Mouse (Mus musculus): Measurements from ENCODE around the gene Ldb3.

The Ldb3 gene

DNA sequence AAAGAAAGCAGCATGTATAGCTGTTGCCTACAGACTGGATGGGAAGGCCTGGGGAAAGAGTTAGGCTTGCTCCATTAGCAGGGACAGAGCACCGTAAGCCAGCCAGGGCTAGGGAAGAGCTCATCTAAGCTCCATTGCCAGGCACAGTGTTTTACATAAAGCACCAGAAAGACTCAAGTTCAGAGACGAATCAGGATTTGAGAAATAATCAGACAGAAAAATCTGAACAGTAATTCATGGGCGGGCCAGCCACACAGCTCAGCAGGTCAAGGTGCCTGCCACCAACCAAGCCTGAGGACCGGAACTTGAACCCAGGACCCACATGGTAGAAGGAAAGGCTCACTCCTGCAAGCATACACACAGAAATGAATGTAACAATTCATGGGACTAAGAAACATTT, 88.8 kb downstream of the Ldb3 start:
- TF ChIP-seq POU5F1 (IDR thresholded peaks at IDR 0.05; ENCODE audit: borderline replicate concordance, low read length) (no peak), NANOG (IDR thresholded peaks at IDR 0.05; ENCODE audit: borderline replicate concordance, low read length) (no peak), CTCF (conservative IDR thresholded peaks at IDR 0.05; ENCODE audit: low read length) (no peak)
- no peaks in the 10 kb centered on the region for H3K36me3 ChIP-seq (ENCODE audit: insufficient read depth, low read length)

DNA sequence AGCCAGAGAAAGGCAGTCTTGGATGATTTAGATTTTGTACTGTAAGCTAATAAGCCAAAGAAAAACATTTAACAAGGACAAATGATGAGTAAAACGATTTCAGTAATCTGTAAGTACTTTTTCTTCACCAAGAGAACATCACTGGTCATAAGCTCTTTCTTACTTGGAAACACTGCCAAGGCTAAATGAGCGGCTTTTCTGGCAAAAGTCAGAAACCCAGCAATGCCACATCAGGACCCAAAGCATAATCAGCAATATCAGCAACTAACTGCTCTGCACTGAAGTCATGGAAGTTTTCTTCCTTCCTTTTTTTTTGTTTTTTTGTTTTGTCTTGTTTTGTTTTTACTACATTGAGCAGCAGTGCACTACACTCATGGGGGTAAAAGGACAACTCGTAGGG, 91.1 kb downstream of the Ldb3 start:
- H3K4me3 ChIP-seq (replicated peaks; ENCODE audit: low read length), result no peak overlapping the region
- H3K27me3 ChIP-seq (ENCODE audit: insufficient read depth, low read length), result no peaks in the 10 kb centered on the region
- H3K4me1 ChIP-seq (replicated peaks; ENCODE audit: low read depth, low read length), result peaks cover 22% of the 10 kb centered on the region
- TF ChIP-seq NANOG (IDR thresholded peaks at IDR 0.05; ENCODE audit: borderline replicate concordance, low read length), result no peak
- no peak for TF ChIP-seq CTCF (conservative IDR thresholded peaks at IDR 0.05; ENCODE audit: low read length)
- no peak for TF ChIP-seq POU5F1 (IDR thresholded peaks at IDR 0.05; ENCODE audit: borderline replicate concordance, low read length)
- H3K36me3 ChIP-seq (ENCODE audit: insufficient read depth, low read length), result no peaks in the 10 kb centered on the region
- no peaks in the 10 kb centered on the region for H3K9me3 ChIP-seq (ENCODE audit: low read length)

More for the DNA sequence above, 88.8 kb downstream of the Ldb3 start:
- Histone ChIP-seq H3K9me3 (ENCODE audit: low read length) (no peaks in the 10 kb centered on the region), H3K4me3 (replicated peaks; ENCODE audit: low read length) (no peak overlapping the region), H3K27me3 (ENCODE audit: insufficient read depth, low read length) (peaks cover 7% of the 10 kb centered on the region), H3K4me1 (replicated peaks; ENCODE audit: low read depth, low read length) (peaks cover 28% of the 10 kb centered on the region)

DNA sequence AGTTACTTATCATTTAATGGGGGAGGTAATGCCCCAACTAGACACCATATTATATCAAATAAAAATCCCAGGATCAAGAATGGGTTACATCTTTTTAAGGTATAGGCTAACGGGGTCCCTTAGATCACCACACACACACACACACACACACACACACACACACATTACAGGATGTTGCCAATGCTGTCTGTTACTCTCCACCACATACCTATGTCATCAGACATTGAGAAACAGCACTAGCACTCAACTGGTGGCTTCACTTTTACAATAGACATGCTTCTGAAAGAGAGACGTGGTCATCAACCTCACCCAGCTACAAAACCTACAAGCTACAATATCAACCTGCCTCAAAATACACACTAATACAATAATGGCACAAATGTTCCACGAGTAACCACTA, 94.8 kb downstream of the Ldb3 start:
- Histone ChIP-seq H3K9me3 (ENCODE audit: low read length) (no peaks in the 10 kb centered on the region), H3K27me3 (ENCODE audit: insufficient read depth, low read length) (no peaks in the 10 kb centered on the region), H3K4me3 (replicated peaks; ENCODE audit: low read length) (no peak overlapping the region), H3K36me3 (ENCODE audit: insufficient read depth, low read length) (0 out of 2 replicates have a peak, but pooled peaks cover 3% of the 10 kb centered on the region), H3K4me1 (replicated peaks; ENCODE audit: low read depth, low read length) (peaks cover 8% of the 10 kb centered on the region; the same call in 1 of the 2 replicates)
- no peak for TF ChIP-seq POU5F1 (IDR thresholded peaks at IDR 0.05; ENCODE audit: borderline replicate concordance, low read length)
- no peak for TF ChIP-seq CTCF (conservative IDR thresholded peaks at IDR 0.05; ENCODE audit: low read length)
- no peak for TF ChIP-seq NANOG (IDR thresholded peaks at IDR 0.05; ENCODE audit: borderline replicate concordance, low read length)

DNA sequence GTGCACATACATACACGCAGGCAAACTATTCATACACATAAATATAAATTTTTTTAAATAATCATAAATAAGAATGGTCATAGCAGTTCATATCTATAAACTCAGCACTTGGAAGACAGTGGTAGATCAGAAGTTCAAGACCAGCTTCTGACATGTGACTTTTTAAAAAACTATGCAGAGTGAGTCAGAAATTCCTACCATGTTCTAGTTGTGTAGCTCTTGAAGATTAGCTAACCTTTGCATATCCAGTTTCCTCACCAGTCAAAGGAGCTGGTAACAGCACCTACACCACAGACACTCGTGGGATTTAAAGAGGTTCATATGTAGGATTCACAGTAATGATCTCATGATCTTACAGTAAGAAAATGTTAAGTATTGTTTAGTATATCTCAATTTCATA, 95.8 kb downstream of the Ldb3 start:
- H3K27me3 ChIP-seq (ENCODE audit: insufficient read depth, low read length), result no peaks in the 10 kb centered on the region
- peaks cover 8% of the 10 kb centered on the region; the same call in 1 of the 2 replicates for H3K4me1 ChIP-seq (replicated peaks; ENCODE audit: low read depth, low read length)
- TF ChIP-seq CTCF (conservative IDR thresholded peaks at IDR 0.05; ENCODE audit: low read length) (no peak), POU5F1 (IDR thresholded peaks at IDR 0.05; ENCODE audit: borderline replicate concordance, low read length) (no peak), NANOG (IDR thresholded peaks at IDR 0.05; ENCODE audit: borderline replicate concordance, low read length) (no peak)
- H3K36me3 ChIP-seq (ENCODE audit: insufficient read depth, low read length), result 0 out of 2 replicates have a peak, but pooled peaks cover 3% of the 10 kb centered on the region
- no peaks in the 10 kb centered on the region for H3K9me3 ChIP-seq (ENCODE audit: low read length)
- H3K4me3 ChIP-seq (replicated peaks; ENCODE audit: low read length), result no peak overlapping the region

DNA sequence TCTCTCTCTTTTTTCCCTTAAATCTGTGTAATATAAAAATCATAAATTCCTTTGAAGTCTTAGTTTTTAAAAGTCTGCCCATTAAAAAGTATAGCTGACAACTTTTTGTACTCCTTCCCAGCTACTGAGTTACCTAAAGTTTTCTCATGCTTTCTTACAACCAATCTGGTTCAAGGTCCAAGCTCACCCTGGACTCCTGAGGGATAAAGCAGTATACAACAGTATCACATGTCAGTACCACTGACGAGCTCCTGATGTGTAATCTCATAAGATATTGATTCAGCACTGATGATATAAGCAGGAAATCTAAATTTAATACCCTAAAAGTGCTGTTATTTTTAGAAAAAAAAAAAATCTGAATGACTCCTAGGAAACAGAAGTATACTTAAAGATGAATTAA, 97.5 kb downstream of the Ldb3 start:
- 0 out of 2 replicates have a peak, but pooled peaks cover 3% of the 10 kb centered on the region for H3K36me3 ChIP-seq (ENCODE audit: insufficient read depth, low read length)

DNA sequence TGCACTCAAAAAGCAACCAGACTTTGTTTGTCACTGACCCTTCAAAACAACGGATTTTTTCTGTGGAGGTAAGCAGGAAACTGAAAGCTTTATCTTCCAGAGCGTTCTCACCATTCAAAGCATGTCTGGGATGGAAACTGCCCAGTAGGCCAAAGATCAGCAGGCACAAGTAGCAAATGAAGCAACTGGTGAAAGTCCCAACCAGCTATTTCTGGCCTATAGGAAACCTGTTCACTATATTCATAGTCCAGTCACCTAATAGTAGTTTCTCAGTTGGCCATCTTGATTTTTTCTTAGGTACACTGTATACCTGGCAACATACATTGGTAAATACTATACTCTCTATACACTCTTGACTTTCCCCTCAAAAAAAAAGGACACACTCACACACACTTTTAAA, 98.6 kb downstream of the Ldb3 start:
- H3K4me3 ChIP-seq (replicated peaks; ENCODE audit: low read length), result no peak overlapping the region
- no peaks in the 10 kb centered on the region for H3K9me3 ChIP-seq (ENCODE audit: low read length)
- H3K4me1 ChIP-seq (replicated peaks; ENCODE audit: low read depth, low read length), result peaks cover 10% of the 10 kb centered on the region; the same call in 1 of the 2 replicates
- TF ChIP-seq NANOG (IDR thresholded peaks at IDR 0.05; ENCODE audit: borderline replicate concordance, low read length) (no peak), POU5F1 (IDR thresholded peaks at IDR 0.05; ENCODE audit: borderline replicate concordance, low read length) (no peak), CTCF (conservative IDR thresholded peaks at IDR 0.05; ENCODE audit: low read length) (no peak)
- H3K36me3 ChIP-seq (ENCODE audit: insufficient read depth, low read length), result 0 out of 2 replicates have a peak, but pooled peaks cover 3% of the 10 kb centered on the region
- no peaks in the 10 kb centered on the region for H3K27me3 ChIP-seq (ENCODE audit: insufficient read depth, low read length)

More for the DNA sequence above, 97.5 kb downstream of the Ldb3 start:
- H3K4me1 ChIP-seq (replicated peaks; ENCODE audit: low read depth, low read length), result peaks cover 9% of the 10 kb centered on the region; the same call in 1 of the 2 replicates
- H3K4me3 ChIP-seq (replicated peaks; ENCODE audit: low read length), result no peak overlapping the region
- no peaks in the 10 kb centered on the region for H3K27me3 ChIP-seq (ENCODE audit: insufficient read depth, low read length)
- TF ChIP-seq CTCF (conservative IDR thresholded peaks at IDR 0.05; ENCODE audit: low read length) (no peak), POU5F1 (IDR thresholded peaks at IDR 0.05; ENCODE audit: borderline replicate concordance, low read length) (no peak), NANOG (IDR thresholded peaks at IDR 0.05; ENCODE audit: borderline replicate concordance, low read length) (no peak)
- no peaks in the 10 kb centered on the region for H3K9me3 ChIP-seq (ENCODE audit: low read length)

DNA sequence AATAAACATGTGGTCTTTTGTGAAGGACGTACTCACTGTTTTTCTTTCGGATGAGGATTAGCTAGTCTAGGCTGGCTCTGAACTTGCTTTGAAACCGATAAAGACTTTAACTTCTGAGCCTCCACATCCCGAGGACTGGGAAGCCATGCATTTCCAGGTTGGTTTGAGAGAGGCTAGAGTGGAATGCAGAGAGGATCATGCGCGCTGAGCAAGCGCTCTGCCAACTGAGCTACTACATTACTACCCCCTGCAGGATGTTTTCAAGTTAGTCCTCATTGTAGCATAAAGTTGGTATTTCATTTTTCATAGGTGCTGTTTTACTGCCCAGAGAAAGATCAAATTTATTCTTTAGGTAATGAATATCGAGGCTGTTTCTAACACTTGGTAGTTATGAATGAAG, 102.3 kb downstream of the Ldb3 start:
- Histone ChIP-seq H3K4me3 (replicated peaks; ENCODE audit: low read length) (no peak overlapping the region), H3K9me3 (ENCODE audit: low read length) (no peaks in the 10 kb centered on the region), H3K27me3 (ENCODE audit: insufficient read depth, low read length) (no peaks in the 10 kb centered on the region), H3K4me1 (replicated peaks; ENCODE audit: low read depth, low read length) (peaks cover 2% of the 10 kb centered on the region; the same call in 1 of the 2 replicates), H3K36me3 (ENCODE audit: insufficient read depth, low read length) (no peaks in the 10 kb centered on the region)
- TF ChIP-seq NANOG (IDR thresholded peaks at IDR 0.05; ENCODE audit: borderline replicate concordance, low read length) (no peak), POU5F1 (IDR thresholded peaks at IDR 0.05; ENCODE audit: borderline replicate concordance, low read length) (no peak), CTCF (conservative IDR thresholded peaks at IDR 0.05; ENCODE audit: low read length) (no peak)

DNA sequence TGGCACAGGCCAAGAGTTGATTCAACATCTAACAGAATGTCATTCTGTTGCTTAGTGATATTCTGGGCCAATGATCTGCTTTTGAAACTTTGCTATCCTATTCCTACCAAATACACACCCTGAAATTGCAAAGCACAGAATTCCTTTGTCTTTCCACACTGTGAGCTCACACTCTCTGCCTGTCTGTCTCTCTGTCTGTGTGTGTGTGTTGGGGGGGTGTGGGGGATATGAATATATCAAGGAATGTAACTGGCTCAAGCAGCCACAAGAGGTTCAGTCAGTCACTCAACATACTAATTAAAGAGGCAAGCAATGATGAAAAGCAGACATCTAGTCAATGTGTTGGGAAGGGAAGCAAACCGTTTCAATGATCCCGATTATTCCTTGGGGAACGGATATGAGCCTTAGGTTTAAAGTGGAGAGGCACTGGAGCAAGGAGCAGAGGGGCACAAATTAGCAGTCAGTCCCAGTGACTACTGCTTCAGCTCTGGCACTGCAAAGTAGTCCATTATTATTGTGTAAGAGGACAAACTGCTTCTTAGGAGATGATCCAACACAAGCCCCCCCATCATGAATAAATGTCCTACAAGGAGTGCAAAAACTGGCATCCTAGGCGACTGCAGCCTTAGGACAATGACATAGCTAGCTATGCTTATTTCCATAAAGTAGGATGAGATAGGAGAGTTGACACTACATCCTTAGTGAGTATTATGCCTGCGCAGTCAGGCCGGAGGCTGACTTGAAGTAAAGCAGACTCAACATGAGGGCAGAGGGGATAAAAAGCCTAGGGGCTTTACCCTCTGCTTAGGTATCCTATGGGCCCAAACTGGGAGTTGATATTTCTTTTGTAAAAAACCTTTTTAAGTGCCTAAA, 104.8 kb downstream of the Ldb3 start:
- Histone ChIP-seq H3K36me3 (ENCODE audit: insufficient read depth, low read length) (no peaks in the 10 kb centered on the region), H3K9me3 (ENCODE audit: low read length) (no peaks in the 10 kb centered on the region), H3K27me3 (ENCODE audit: insufficient read depth, low read length) (no peaks in the 10 kb centered on the region), H3K4me3 (replicated peaks; ENCODE audit: low read length) (no peak overlapping the region), H3K4me1 (replicated peaks; ENCODE audit: low read depth, low read length) (0 out of 2 replicates have a peak, but pooled peaks cover 2% of the 10 kb centered on the region)
- TF ChIP-seq CTCF (conservative IDR thresholded peaks at IDR 0.05; ENCODE audit: low read length) (no peak), POU5F1 (IDR thresholded peaks at IDR 0.05; ENCODE audit: borderline replicate concordance, low read length) (no peak), NANOG (IDR thresholded peaks at IDR 0.05; ENCODE audit: borderline replicate concordance, low read length) (no peak)
